Mouse (Mus musculus) heart, adult 2 months (tissue): Measurements from ENCODE around the gene Anapc11. TPM values are rescaled to one million over a fixed set of nuclear protein-coding genes. Genes with fewer than 3 reads are reported as not detected.

Experiments
- DNase-seq, 2 experiments: peaks; one replicate each; pipeline ENCODE4 v3.0.0; 2021
- H3K27ac ChIP-seq: fragments of 200-600 bp; 2 replicates; pipeline ENCODE4 v1.8.1; 2022
- H3K27me3 ChIP-seq: fragments of 200-500 bp; 2 replicates; pipeline ENCODE4 v1.6.1; 2012; ENCODE audit warnings: mild to moderate bottlenecking, low read length, inconsistent platforms, mixed read lengths; ENCODE audit not compliant: control insufficient read depth, insufficient read depth
- H3K36me3 ChIP-seq: fragments of 200-500 bp; 2 replicates; pipeline ENCODE4 v1.6.1; 2012; ENCODE audit warnings: low read length, inconsistent platforms; ENCODE audit not compliant: control insufficient read depth, insufficient read depth
- H3K4me1 ChIP-seq: fragments of 200-500 bp; 2 replicates; pipeline ENCODE4 v1.6.1; 2011; ENCODE audit warnings: low read length; ENCODE audit not compliant: control insufficient read depth, insufficient read depth
- H3K4me3 ChIP-seq: fragments of 200-600 bp; 2 replicates; pipeline ENCODE4 v1.8.1; 2022
- H3K79me2 ChIP-seq: fragments of 200-500 bp; replicated peaks from 2 replicates; pipeline ENCODE4 v1.6.1; 2012; ENCODE audit warnings: mild to moderate bottlenecking, inconsistent platforms, low read length, moderate library complexity, mixed read lengths; ENCODE audit not compliant: control insufficient read depth, insufficient read depth
- H3K9ac ChIP-seq: fragments of 200-500 bp; 2 replicates; pipeline ENCODE4 v1.6.1; 2012; ENCODE audit warnings: low read depth, mild to moderate bottlenecking, control low read depth, inconsistent platforms, low read length, mixed read lengths
- CTCF ChIP-seq: fragments of 200-600 bp; IDR thresholded peaks from 2 replicates; pipeline ENCODE4 v1.8.1; 2022; ENCODE audit warnings: antibody characterized with exemption, mild to moderate bottlenecking, moderate library complexity
- EP300 ChIP-seq: fragments of 200-500 bp; IDR thresholded peaks from 2 replicates; pipeline ENCODE4 v1.6.1; 2011; ENCODE audit warnings: low read depth, low read length, control low read depth; ENCODE audit not compliant: insufficient read depth
- POLR2A ChIP-seq: fragments of 200-500 bp; IDR thresholded peaks from 2 replicates; pipeline ENCODE4 v1.6.1; 2011; ENCODE audit warnings: mild to moderate bottlenecking, low read depth, low read length, control low read depth; ENCODE audit not compliant: insufficient read depth
- WGBS: fragments of 180-500 bp; shearing (Covaris S2); methylation state at CpG from one replicate; pipeline ENCODE4 v1.1.7; 2018; 5-methylcytosine and 5-hydroxymethylcytosine counted together
- intact Hi-C: fragments of 180-260 bp; cut with DNase I; formaldehyde crosslinking; loops from one replicate; pipeline ENCODE4 v1.15.1; 2025
- polyA plus RNA-seq: library from polyadenylated mRNA; depleted of rRNA; stranded (reverse); fragments of >200 nt; gene quantifications from 2 replicates; pipeline ENCODE4 v1.2.3, GENCODE M21; 2012
- total RNA-seq, 2 experiments: library from RNA; stranded (reverse); gene quantifications; 2 replicates each; pipeline ENCODE4 v1.2.3; 2021

The Anapc11 gene
- total and polyA plus RNA-seq, 3 experiments: 79.9 to 105 (median 89.0) TPM

GRCm38 (mm10) chr11:120626785-120627467 is 28.7 kb downstream of the Anapc11 start:
- intact Hi-C loops: no loop called here
- no peak overlapping the region for H3K9ac ChIP-seq
- no peaks in the 10 kb centered on the region for H3K36me3 ChIP-seq
- H3K27me3 ChIP-seq: no peaks in the 10 kb centered on the region
- no peak overlapping the region for H3K4me3 ChIP-seq
- 86% methylated on average over 11 of the region's 11 CpGs for WGBS
- DNase-seq: no peak
- H3K4me1 ChIP-seq: peaks cover 23% of the 10 kb centered on the region
- peaks cover 5% of the 10 kb centered on the region; the same call in 1 of the 2 replicates for H3K79me2 ChIP-seq
- TF ChIP-seq CTCF (no peak), POLR2A (no peak), EP300 (no peak)
- no peak overlapping the region for H3K27ac ChIP-seq

GRCm38 (mm10) chr11:120627468-120628300 is 29.5 kb downstream of the Anapc11 start:
- no peaks in the 10 kb centered on the region for H3K36me3 ChIP-seq
- 80% methylated on average over 22 of the region's 22 CpGs for WGBS
- intact Hi-C loops: no loop called here
- peaks cover 5% of the 10 kb centered on the region; the same call in 1 of the 2 replicates for H3K79me2 ChIP-seq
- peaks cover 24% of the 10 kb centered on the region for H3K4me1 ChIP-seq
- H3K9ac ChIP-seq: no peak overlapping the region
- TF ChIP-seq CTCF (no peak), POLR2A (no peak), EP300 (no peak)
- no peaks in the 10 kb centered on the region for H3K27me3 ChIP-seq
- peak in 1 of 2 experiments; percentile 47 for DNase-seq
- no peak overlapping the region for H3K27ac ChIP-seq
- H3K4me3 ChIP-seq: no peak overlapping the region

GRCm38 (mm10) chr11:120628601-120629340 is 30.6 kb downstream of the Anapc11 start:
- no peak overlapping the region for H3K27ac ChIP-seq
- no peaks in the 10 kb centered on the region for H3K36me3 ChIP-seq
- H3K9ac ChIP-seq: no peak overlapping the region
- intact Hi-C loops: no loop called here
- TF ChIP-seq CTCF (no peak), EP300 (no peak), POLR2A (no peak)
- peaks cover 25% of the 10 kb centered on the region for H3K4me1 ChIP-seq
- H3K27me3 ChIP-seq: no peaks in the 10 kb centered on the region
- DNase-seq: no peak
- WGBS: 91% methylated on average over 23 of the region's 23 CpGs
- no peak overlapping the region for H3K4me3 ChIP-seq
- H3K79me2 ChIP-seq: peaks cover 5% of the 10 kb centered on the region; the same call in 1 of the 2 replicates

- peak overlapping the region; percentile 27; the same call in 1 of the 2 replicates for H3K9ac ChIP-seq
- no peak overlapping the region for H3K4me3 ChIP-seq
- H3K4me1 ChIP-seq: peaks cover 27% of the 10 kb centered on the region
- no peaks in the 10 kb centered on the region for H3K27me3 ChIP-seq
- no peaks in the 10 kb centered on the region for H3K36me3 ChIP-seq
- H3K79me2 ChIP-seq: peaks cover 5% of the 10 kb centered on the region; the same call in 1 of the 2 replicates
- intact Hi-C loops: no loop called here
- WGBS: 73% methylated on average over 23 of the region's 23 CpGs
- H3K27ac ChIP-seq: peak overlapping the region; percentile 69
- TF ChIP-seq POLR2A (peak; percentile 8; the same call in 1 of the 2 replicates), EP300 (no peak), CTCF (no peak)
- peak; percentile 56 to 67 for DNase-seq
These were observed 31.1 kb downstream of the Anapc11 start for GRCm38 (mm10) chr11:120629341-120629730.

- intact Hi-C loops: loop anchor here (5.0 kb wide), 1 partner anchor 42 kb away; the partner anchor contains the start of gene Aspscr1
These were observed 31.7 kb downstream of the Anapc11 start for GRCm38 (mm10) chr11:120629911-120630310.

More at GRCm38 (mm10) chr11:120629911-120630310, 31.7 kb downstream of the Anapc11 start:
- H3K4me1 ChIP-seq: peaks cover 27% of the 10 kb centered on the region
- peak overlapping the region; percentile 69 for H3K27ac ChIP-seq
- H3K36me3 ChIP-seq: no peaks in the 10 kb centered on the region
- H3K4me3 ChIP-seq: 0 out of 2 replicates have a peak overlapping the region, but pooled peaks have one; percentile 3
- H3K27me3 ChIP-seq: no peaks in the 10 kb centered on the region
- H3K79me2 ChIP-seq: peaks cover 5% of the 10 kb centered on the region; the same call in 1 of the 2 replicates
- 1% methylated on average over 7 of the region's 7 CpGs for WGBS
- TF ChIP-seq CTCF: no peak
- 0 out of 2 replicates have a peak, but pooled peaks have one; percentile 15 for TF ChIP-seq EP300
- peak overlapping the region; percentile 26 for H3K9ac ChIP-seq
- DNase-seq: peak; percentile 69 to 77
